Mouse (Mus musculus): ENCODE measurements around the gene Gm49405. TPM values are rescaled to one million over a fixed set of nuclear protein-coding genes. Genes with fewer than 3 reads are reported as not detected.
"Not testable (repeated sequence)": the region's sequence is repeated elsewhere in the genome, so short reads cannot be mapped to it uniquely, and the experiment has no call there.

The Gm49405 gene
- polyA plus RNA-seq, 1 experiment from 2014 or later = 4.1 TPM

DNA sequence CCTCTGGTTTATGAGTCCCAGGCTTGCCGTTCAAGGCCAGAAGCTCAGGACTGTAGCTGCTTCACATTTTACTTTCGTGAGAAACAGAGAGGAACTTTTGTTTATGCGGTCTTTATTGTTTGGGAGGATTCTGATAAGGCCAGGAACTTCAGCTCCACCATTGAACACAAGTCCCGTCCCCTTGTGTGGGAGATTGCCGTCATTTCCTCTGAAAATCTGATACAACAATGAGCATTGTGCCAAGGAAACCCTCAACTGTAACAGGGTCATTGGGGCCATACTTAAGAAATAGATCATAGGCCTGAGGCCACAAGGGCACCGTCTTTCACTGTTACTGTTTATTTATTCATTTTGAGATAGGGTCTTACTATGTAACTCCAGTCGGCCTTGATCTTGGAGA is 22.8 kb downstream of the Gm49405 start:
- H3K27me3 ChIP-seq (ENCODE audit: insufficient read depth, poor library complexity, severe bottlenecking) = no peaks in the 10 kb centered on the region
- no peaks in the 10 kb centered on the region for H3K36me3 ChIP-seq
- no peaks in the 10 kb centered on the region for H3K4me1 ChIP-seq
- no peak overlapping the region for H3K4me3 ChIP-seq
- 57% methylated on average over 7 of the region's 7 CpGs for WGBS
- H3K27ac ChIP-seq = no peak overlapping the region
- peaks cover 5% of the 10 kb centered on the region; the same call in 1 of the 2 replicates for H3K9me3 ChIP-seq
- DNase-seq (ENCODE audit: low spot score) = no peak

DNA sequence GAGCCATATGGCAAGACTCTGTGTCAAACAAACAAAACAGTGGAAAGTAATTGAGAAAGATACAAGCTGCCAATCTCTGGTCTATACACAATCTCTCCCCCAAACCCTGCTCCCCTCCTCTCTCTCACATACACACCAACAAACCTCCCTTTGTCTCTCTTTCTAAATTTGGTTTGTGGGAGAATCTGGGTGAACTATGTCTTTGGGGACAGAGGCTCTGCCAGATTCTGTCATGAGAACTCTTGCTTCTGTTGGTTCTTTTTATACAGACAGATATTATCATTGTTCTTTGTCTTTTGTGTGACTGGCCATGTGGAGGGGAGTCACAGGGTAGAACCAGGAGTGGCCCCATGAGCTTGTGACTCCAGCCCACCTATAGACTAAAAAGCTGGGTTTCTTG is 27.1 kb downstream of the Gm49405 start:
- Histone ChIP-seq H3K27ac (no peak overlapping the region), H3K4me3 (no peak overlapping the region), H3K9me3 (peaks cover 5% of the 10 kb centered on the region; the same call in 1 of the 2 replicates), H3K27me3 (ENCODE audit: insufficient read depth, poor library complexity, severe bottlenecking) (no peaks in the 10 kb centered on the region), H3K36me3 (no peaks in the 10 kb centered on the region), H3K4me1 (no peaks in the 10 kb centered on the region)
- no peak for DNase-seq (ENCODE audit: low spot score)

DNA sequence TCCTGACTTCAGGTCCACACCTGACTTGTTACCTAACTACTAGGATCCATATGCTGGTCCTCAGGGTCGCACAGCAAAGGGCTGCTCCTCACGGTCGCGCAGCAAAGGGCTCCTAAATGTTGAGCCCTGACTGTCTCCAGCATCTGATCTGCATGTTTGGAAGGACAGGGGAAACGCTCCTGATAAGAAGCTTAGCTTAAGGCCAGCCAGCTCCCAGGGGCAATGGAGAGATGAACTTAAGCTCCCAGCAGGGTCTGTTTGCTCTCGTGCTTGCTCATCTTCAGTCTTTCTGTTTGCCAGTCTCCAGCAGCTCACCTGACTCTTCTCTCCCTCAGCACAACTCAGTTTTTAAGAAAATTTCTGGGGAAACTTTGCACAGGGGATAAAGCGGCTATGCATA is 32.2 kb downstream of the Gm49405 start:
- Histone ChIP-seq H3K27me3 (ENCODE audit: insufficient read depth, poor library complexity, severe bottlenecking) (no peaks in the 10 kb centered on the region), H3K36me3 (peaks cover 11% of the 10 kb centered on the region; the same call in 1 of the 2 replicates), H3K27ac (no peak overlapping the region), H3K4me1 (peaks cover 15% of the 10 kb centered on the region), H3K4me3 (no peak overlapping the region), H3K9me3 (no peaks in the 10 kb centered on the region)
- no peak for DNase-seq (ENCODE audit: low spot score)
- whole genome bisulfite sequencing = 45% methylated on average over 7 of the region's 7 CpGs

DNA sequence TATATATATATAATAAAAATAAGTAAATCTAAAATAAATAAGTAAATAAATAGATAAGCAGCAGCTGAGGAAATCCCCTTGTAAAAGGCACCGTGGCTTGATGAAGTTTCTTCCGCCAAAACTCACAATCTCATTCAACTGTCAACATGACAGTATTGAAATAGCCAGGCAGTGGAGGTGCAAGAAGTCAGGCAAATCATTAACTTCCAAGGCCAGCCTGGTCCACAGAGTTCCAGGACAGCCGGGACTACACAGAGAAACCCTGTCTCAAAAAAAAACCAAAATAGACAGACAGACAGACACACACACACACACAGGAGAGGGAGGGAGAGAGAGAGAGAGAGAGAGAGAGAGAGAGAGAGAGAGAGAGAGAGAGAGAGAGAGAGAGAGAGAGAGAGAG is 32.9 kb downstream of the Gm49405 start:
- no peak for DNase-seq (ENCODE audit: low spot score)
- H3K27ac ChIP-seq = no peak overlapping the region
- H3K36me3 ChIP-seq = peaks cover 11% of the 10 kb centered on the region; the same call in 1 of the 2 replicates
- WGBS = 69% methylated on average over 3 of the region's 3 CpGs
- H3K4me3 ChIP-seq = no peak overlapping the region
- no peaks in the 10 kb centered on the region for H3K27me3 ChIP-seq (ENCODE audit: insufficient read depth, poor library complexity, severe bottlenecking)
- no peaks in the 10 kb centered on the region for H3K9me3 ChIP-seq
- peaks cover 19% of the 10 kb centered on the region for H3K4me1 ChIP-seq

DNA sequence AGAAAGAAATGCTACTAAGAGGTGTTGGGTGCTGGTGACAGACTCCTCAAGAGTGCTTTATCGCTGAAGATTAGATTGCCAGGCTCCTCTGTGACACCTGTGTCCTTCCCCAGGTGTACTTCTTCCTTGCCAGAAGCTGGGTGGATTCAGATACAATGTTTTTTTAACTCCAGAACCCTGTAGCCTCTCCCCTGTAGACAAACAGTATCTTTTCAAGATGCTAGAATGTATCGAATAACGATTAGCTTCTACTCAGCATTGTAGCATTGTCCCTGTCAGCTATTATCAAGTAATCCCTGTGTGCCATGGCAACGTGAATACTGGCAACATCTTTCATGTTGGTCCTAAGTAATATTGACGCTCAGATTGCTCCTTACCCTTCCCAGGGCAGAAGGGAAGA is 33.3 kb downstream of the Gm49405 start:
- no peaks in the 10 kb centered on the region for H3K9me3 ChIP-seq
- H3K4me1 ChIP-seq = peaks cover 19% of the 10 kb centered on the region
- no peak for DNase-seq (ENCODE audit: low spot score)
- peaks cover 11% of the 10 kb centered on the region; the same call in 1 of the 2 replicates for H3K36me3 ChIP-seq
- H3K27ac ChIP-seq = no peak overlapping the region
- 68% methylated on average over 5 of the region's 5 CpGs for WGBS
- no peaks in the 10 kb centered on the region for H3K27me3 ChIP-seq (ENCODE audit: insufficient read depth, poor library complexity, severe bottlenecking)
- H3K4me3 ChIP-seq = no peak overlapping the region

DNA sequence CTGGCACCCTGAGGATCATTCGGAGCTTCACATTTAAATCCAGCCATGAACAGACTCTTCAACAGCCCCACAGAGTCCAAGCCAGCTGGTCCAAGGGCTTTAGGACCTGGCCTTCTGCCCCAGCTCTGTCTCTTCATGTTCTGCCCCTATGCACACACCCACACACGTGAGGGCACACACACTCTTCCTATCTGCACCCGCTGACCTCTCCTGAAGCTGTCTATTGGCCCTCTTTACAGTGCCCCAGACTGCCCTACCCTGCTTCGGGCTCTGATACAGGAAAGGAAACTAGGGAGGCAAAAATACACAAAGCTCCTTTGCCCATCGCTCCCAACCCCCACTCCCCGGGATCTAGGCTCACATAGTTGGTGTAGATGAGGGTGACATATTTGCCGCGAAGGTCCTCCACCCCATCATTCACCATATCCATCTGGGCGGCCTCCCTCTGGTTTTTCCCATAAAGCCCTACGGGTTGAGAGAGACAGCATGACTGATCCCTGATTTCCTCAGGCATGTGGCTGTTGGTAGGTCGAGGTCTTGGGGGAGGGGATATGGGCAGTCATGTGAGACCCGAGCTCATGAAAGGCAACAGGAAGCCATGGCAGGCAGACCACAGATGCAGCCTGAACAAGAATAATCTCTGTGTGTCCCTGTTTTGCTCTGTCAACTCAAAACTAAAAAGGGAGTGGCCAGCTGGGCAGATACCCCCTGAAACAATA is 36.1 kb downstream of the Gm49405 start:
- no peaks in the 10 kb centered on the region for H3K27me3 ChIP-seq (ENCODE audit: insufficient read depth, poor library complexity, severe bottlenecking)
- WGBS = 82% methylated on average over 12 of the region's 12 CpGs
- peaks cover 19% of the 10 kb centered on the region for H3K4me1 ChIP-seq
- H3K9me3 ChIP-seq = no peaks in the 10 kb centered on the region
- no peak for DNase-seq (ENCODE audit: low spot score)
- no peak overlapping the region for H3K27ac ChIP-seq
- H3K4me3 ChIP-seq = no peak overlapping the region
- H3K36me3 ChIP-seq = peaks cover 11% of the 10 kb centered on the region; the same call in 1 of the 2 replicates

DNA sequence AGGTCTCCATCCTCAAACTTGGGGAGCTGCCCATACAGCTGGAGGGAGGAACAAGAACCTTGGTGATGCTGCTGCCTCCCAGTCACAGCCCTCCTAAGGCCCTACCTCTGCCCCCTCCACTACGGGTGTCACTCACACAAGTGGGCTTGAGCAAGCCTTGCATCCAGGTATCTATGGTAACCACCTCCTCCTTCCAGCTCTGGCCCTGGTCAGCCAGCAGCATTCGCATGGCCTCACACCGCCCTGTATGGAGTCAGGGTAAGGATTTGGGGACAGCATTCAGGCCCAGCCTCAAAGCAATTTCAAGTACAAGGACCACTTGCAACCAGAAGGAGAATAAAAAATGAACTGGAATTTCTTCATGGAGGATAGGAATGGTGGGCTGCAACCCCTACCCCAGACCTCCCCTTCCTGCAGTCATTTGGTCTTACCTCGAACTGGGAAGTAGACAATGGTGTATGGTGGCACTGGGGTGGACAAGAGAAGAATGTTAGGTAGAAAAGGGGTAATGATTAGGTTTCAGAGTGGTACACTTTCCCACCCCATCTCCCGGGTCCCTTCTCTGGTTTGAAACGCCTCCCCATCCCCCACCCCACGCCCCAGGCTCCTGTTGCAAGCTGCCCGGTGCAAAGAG is 36.8 kb downstream of the Gm49405 start:
- Histone ChIP-seq H3K27ac (peak overlapping the region; percentile 95), H3K4me1 (peaks cover 25% of the 10 kb centered on the region), H3K36me3 (peaks cover 11% of the 10 kb centered on the region; the same call in 1 of the 2 replicates), H3K4me3 (peak overlapping the region; percentile 87)
- not testable (repeated sequence) for H3K9me3 ChIP-seq; H3K27me3 ChIP-seq (ENCODE audit: insufficient read depth, poor library complexity, severe bottlenecking); DNase-seq (ENCODE audit: low spot score)
- 24% methylated on average over 7 of the region's 8 CpGs for WGBS

DNA sequence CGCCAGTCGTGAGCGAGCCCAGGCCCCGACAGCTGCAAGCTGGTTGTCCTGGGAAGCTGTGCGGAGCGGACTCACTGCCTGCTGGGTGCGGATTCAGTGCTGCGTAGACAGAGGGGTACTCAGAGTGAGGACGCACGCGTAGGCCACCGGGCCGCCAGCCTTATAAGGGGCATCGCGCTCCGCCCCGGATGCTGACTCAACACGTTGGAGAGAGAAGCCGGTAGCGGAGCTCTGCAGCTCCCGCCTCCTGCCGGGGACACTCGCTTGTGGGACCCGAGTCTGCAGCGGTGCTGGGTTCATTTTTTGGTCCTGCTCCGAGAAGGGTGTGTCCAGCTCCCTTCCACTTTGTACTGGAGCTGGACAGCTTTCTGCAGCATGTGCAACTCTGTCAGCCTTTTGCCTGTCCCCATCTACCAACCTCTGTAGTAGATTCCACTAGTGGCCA is 37.4 kb downstream of the Gm49405 start, which contains the start of gene Gstp1:
Gstp1 (minus strand) TSS at position 198 of the 445 bp plus-strand sequence.
- no peaks in the 10 kb centered on the region for H3K9me3 ChIP-seq
- peak within 1 kb of the TSS; percentile 87 for H3K4me3 ChIP-seq
- H3K4me1 ChIP-seq = peaks cover 25% of the 10 kb centered on the region
- DNase-seq (ENCODE audit: low spot score) = peak; percentile 96
- peaks cover 11% of the 10 kb centered on the region; the same call in 1 of the 2 replicates for H3K36me3 ChIP-seq
- peak within 1 kb of the TSS; percentile 95 for H3K27ac ChIP-seq
- H3K27me3 ChIP-seq (ENCODE audit: insufficient read depth, poor library complexity, severe bottlenecking) = no peaks in the 10 kb centered on the region
- WGBS = 0% methylated on average over 26 of the region's 26 CpGs

DNA sequence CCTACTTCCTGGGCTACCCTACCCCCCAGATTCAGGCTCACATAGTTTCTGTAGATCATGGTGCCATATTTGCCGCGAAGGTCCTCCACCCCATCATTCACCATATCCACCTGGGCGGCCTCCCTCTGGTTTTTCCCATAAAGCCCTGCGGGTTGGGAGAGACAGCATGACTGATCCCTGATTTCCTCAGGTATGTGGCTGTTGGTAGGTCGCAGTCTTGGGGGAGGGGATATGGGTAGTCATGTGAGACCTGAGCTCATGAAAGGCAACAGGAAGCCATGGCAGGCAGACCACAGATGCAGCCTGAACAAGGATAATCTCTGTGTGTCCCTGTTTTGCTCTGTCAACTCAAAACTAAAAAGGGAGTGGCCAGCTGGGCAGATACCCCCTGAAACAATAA is 40.5 kb downstream of the Gm49405 start:
- not testable (repeated sequence) for H3K9me3 ChIP-seq; H3K27me3 ChIP-seq (ENCODE audit: insufficient read depth, poor library complexity, severe bottlenecking); H3K27ac ChIP-seq; DNase-seq (ENCODE audit: low spot score); H3K4me3 ChIP-seq; H3K36me3 ChIP-seq
- H3K4me1 ChIP-seq = peaks cover 28% of the 10 kb centered on the region
- 83% methylated on average over 5 of the region's 5 CpGs for WGBS

DNA sequence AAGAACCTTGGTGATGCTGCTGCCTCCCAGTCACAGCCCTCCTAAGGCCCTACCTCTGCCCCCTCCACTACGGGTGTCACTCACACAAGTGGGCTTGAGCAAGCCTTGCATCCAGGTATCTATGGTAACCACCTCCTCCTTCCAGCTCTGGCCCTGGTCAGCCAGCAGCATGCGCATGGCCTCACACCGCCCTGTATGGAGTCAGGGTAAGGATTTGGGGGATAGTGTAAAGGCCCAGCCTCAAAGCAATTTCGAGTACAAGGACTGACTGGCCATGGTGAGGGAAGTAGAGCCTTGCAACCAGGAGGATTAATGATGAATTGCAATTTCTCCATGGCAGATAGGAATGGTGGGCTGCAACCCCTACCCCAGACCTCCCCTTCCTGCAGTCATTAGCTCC is 41.1 kb downstream of the Gm49405 start:
- H3K4me3 ChIP-seq; H3K27ac ChIP-seq; H3K9me3 ChIP-seq; H3K36me3 ChIP-seq; H3K27me3 ChIP-seq (ENCODE audit: insufficient read depth, poor library complexity, severe bottlenecking); DNase-seq (ENCODE audit: low spot score): not testable (repeated sequence)
- WGBS = 78% methylated on average over 3 of the region's 4 CpGs
- peaks cover 25% of the 10 kb centered on the region for H3K4me1 ChIP-seq

DNA sequence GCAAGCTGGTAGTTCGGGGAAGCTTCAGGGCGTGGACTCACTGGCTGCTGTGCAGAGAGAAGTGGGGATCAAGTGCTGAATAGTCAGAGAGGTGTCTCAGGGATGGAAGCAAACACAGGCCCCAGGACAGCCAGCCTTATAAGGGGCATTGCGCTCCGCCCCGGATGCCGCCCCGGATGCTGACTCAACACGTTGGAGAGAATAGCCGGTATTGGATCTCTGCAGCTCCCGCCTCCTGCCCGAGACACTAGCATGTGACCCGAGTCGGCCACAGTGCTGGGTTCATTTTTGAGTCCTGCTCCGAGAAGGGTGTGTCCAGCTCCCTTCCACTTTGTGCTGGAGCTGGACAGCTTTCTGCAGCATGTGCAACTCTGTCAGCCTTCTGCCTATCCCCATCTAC is 41.7 kb downstream of the Gm49405 start:
- H3K36me3 ChIP-seq = no peaks in the 10 kb centered on the region
- H3K4me1 ChIP-seq = peaks cover 22% of the 10 kb centered on the region
- no peak overlapping the region for H3K27ac ChIP-seq
- H3K4me3 ChIP-seq = no peak overlapping the region
- no peaks in the 10 kb centered on the region for H3K27me3 ChIP-seq (ENCODE audit: insufficient read depth, poor library complexity, severe bottlenecking)
- WGBS = 63% methylated on average over 14 of the region's 14 CpGs
- no peaks in the 10 kb centered on the region for H3K9me3 ChIP-seq
- DNase-seq (ENCODE audit: low spot score) = no peak

DNA sequence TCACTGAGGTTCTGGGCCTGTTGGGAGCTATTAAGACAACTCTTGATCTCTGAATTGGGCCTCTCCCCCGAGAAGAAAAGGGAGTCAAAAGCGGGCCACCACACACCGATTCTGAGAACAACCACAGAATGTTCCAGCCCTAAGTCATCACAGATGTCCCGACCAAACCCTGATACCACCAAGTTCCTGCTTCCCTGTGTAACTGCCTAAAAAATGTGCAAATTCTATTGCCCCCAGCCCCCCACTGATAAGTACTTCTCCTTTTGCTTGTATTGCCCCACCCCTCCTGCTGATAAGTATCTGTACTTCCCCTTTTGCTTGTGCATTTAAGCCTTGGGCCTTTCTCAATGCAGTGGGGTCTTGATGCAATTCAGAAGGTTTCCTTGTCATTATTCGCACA is 43.7 kb downstream of the Gm49405 start:
- H3K4me1 ChIP-seq = 0 out of 2 replicates have a peak, but pooled peaks cover 13% of the 10 kb centered on the region
- not testable (repeated sequence) for H3K4me3 ChIP-seq; H3K9me3 ChIP-seq; H3K27ac ChIP-seq; H3K27me3 ChIP-seq (ENCODE audit: insufficient read depth, poor library complexity, severe bottlenecking); H3K36me3 ChIP-seq; DNase-seq (ENCODE audit: low spot score)
- 85% methylated on average over 5 of the region's 5 CpGs for WGBS
